In the genomic region with DNA sequence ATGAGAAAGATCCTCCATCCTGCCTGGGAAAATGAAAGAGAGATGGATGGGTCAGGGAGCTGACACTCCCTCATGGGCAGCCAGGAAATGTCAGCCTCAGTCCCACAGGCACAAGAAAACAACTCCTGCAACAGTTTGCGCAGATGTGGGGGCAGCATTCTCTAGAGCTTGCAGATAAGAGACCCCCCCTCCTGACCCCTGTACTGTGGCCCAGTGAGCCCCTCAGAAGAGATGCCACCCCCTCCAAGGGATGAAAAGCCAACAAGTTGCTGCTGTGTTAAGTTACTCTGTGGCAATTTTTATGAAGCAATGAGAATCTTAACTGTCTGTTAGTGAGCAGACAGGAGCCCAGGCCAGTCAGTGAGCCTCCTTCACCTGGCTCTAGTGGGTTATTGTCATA, we compare ENCODE assay signal across 17 mouse cellular contexts.
"Had no signal": no experiment of that assay in that cellular context is flagged by ENCODE, and none has a peak within 500 bp of the region (broad histone marks: within the 10 kb centered on the region; RNA-seq: fewer than 3 reads in every experiment).

No protein-coding gene starts in this region.

- ATAC-seq: lung, postnatal 0 days; midbrain, embryonic 13.5 days; midbrain, embryonic 15.5 days had no signal

- H3K9ac ChIP-seq: lung, embryonic 15.5 days; midbrain, embryonic 13.5 days; midbrain, embryonic 15.5 days; neural tube, embryonic 12.5 days; stomach, embryonic 15.5 days had no signal

- H3K4me3 ChIP-seq: lung, embryonic 15.5 days; megakaryocyte, embryonic 14.5 days; midbrain, embryonic 13.5 days; midbrain, embryonic 15.5 days; neural tube, embryonic 12.5 days; stomach, embryonic 15.5 days had no signal

- H3K4me2 ChIP-seq: lung, embryonic 15.5 days; midbrain, embryonic 11.5 days; midbrain, embryonic 13.5 days; midbrain, embryonic 15.5 days; neural tube, embryonic 12.5 days; stomach, embryonic 15.5 days had no signal

- DNase-seq: lung, adult 2 months; lung, postnatal 14 days; lung, postnatal 36 days; right cerebral cortex, postnatal 14 days; thymus, adult 2 months; thymus, postnatal 25 days; thymus, postnatal 4 days had no signal

- H3K27me3 ChIP-seq: lung, embryonic 15.5 days; megakaryocyte, embryonic 14.5 days; midbrain, embryonic 13.5 days; midbrain, embryonic 15.5 days; neural tube, embryonic 12.5 days; stomach, embryonic 15.5 days had no signal

- H3K27ac ChIP-seq: lung, embryonic 15.5 days; macrophage; midbrain, embryonic 13.5 days; midbrain, embryonic 15.5 days; neural tube, embryonic 12.5 days; stomach, embryonic 15.5 days; stomach, postnatal 0 days had no signal

- H3K4me1 ChIP-seq: lung, embryonic 15.5 days; megakaryocyte, embryonic 14.5 days; midbrain, embryonic 13.5 days; midbrain, embryonic 15.5 days; neural tube, embryonic 12.5 days; stomach, embryonic 15.5 days had no signal

- H3K9me3 ChIP-seq: lung, embryonic 15.5 days; midbrain, embryonic 13.5 days; midbrain, embryonic 15.5 days; neural tube, embryonic 12.5 days; stomach, embryonic 15.5 days had no signal

- H3K36me3 ChIP-seq: lung, embryonic 15.5 days; midbrain, embryonic 13.5 days; midbrain, embryonic 15.5 days; neural tube, embryonic 12.5 days; stomach, embryonic 15.5 days had no signal
